Mouse (Mus musculus): ENCODE measurements at regions not wholly inside any gene's neighbourhood (a gene's known extent, or its start where the extent isn't known, plus 50 kb on each side); places are given as distances from the start of the nearest gene placed in this dataset.

- ATAC-seq (replicated peaks; ENCODE audit: poor library complexity): no peak
These were observed 191.0 kb upstream of the Map3k1 start for GRCm38 (mm10) chr13:111999647-112000292.

GRCm38 (mm10) chr13:112000293-112000665, 191.5 kb upstream of the Map3k1 start:
- ATAC-seq (replicated peaks; ENCODE audit: poor library complexity): no peak

GRCm38 (mm10) chr13:112000696-112001095, 191.9 kb upstream of the Map3k1 start:
- peak; percentile 39 for ATAC-seq (replicated peaks; ENCODE audit: poor library complexity)

DNA sequence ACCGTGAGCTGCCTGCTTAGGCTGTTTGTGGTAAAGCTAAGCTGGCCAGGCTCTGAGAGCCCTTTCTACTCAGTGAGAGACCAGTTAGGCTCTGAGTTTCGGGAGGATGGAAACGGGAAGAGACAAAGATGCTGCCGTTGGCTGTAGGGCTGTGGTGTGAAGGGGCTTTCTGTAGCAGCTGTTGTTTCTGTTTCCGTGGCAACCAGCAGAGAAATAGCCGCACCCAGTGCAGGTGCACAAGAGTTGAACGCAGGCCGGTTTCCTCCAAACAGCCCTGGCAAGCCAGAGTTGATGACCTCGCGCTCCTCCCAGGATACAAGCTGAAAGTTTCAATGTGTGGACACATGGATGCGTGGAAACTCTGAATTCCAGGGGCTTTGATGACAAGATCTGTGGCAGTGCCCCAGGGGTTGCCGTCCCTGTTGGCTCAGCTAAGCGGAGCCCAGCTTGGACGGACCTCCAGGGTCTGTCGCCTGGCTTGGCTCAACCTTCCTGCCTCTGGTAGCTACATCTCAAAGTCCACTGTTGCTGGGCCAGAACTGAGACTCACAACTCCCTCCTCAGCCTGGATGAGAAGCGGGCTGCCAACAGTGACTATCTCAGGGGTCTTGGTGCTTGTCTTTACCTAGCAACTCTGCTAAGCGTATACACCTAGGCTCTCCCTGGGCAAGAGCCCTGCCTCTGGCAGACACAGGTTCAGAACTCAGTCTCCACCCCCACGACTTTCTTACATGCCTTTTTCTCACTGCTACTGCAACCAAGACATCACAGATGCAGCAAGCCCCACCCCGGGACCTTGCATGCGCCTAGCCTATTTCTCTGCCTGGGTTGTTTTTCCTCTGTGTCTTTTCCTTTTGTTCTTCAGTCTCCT, 192.6 kb upstream of the Map3k1 start:
- peak; percentile 73 for ATAC-seq (replicated peaks; ENCODE audit: poor library complexity)

DNA sequence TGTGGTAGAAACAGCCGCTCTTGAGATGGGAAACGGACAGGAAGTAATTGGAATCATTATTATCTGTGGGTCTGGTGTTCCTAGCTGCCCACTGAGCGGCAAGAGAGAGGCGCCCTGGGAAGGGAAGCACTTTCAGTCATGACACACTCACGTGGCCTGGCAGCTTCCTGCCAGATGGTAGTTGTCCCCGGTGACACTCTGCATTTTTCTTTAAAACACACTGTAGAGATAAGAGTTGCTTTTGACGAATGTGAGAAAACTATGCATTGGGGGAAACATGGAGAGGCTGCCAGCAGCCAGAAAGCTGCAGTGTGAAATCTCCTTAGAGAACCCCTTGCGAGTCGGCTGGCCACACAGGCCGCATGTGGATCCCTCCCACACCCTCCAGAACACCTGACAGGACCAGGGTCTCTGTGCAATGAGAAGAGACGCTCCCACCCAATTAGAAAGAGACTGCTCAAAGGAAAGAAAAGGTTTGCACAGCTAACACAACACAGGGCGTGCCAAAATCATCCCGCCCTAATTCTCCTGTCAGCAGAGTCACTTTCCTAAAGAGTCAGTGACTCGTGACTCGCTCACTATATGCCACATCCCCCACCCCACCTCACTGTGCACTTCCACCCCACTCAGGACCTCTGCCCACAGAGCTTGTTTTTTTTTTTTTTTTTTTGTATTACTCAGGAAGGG, 194.0 kb upstream of the Map3k1 start:
- ATAC-seq (replicated peaks; ENCODE audit: poor library complexity): peak; percentile 40

DNA sequence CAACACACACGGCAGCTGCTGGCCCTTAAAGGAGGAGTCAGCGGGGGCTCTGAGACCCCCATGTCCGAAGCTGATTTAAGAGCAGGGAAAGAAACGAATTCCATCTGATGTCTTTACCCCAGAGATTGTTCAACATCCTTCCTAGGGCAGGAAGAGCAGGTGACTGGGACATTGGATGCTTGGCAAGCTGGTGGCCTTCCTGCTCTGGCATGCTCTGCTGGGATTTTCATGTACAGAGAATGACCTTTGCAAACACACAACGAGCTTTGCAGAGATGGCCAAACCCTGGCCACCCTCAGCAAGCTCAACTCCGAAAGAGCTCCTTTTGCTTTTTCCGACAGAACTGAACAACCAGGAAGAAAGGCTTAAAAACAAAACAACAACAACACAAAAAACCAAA, 194.7 kb upstream of the Map3k1 start:
- ATAC-seq (replicated peaks; ENCODE audit: poor library complexity): no peak

GRCm38 (mm10) chr13:112004126-112004525, 195.3 kb upstream of the Map3k1 start:
- ATAC-seq (replicated peaks; ENCODE audit: poor library complexity): 0 out of 2 replicates have a peak, but pooled peaks have one; percentile 5

DNA sequence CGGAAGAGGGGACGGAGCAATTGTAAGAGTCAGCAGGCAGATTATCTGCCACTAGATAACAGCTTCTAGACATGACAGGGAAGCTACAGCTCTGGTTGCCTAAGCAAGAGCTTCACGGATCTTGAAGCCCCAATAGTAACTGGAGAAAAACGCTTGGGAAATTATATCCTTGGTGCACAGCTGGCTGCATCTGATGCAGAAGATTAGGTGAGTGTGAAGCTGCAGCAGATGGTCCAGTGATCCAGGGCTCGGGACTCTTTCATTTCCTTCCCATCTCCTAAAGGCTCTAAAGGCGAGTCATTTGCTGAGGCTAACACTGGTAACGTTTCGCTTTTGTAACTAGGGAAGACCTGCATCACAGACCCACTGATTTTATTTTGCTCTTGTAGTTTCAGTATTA, 196.6 kb upstream of the Map3k1 start:
- ATAC-seq (replicated peaks; ENCODE audit: poor library complexity): no peak

DNA sequence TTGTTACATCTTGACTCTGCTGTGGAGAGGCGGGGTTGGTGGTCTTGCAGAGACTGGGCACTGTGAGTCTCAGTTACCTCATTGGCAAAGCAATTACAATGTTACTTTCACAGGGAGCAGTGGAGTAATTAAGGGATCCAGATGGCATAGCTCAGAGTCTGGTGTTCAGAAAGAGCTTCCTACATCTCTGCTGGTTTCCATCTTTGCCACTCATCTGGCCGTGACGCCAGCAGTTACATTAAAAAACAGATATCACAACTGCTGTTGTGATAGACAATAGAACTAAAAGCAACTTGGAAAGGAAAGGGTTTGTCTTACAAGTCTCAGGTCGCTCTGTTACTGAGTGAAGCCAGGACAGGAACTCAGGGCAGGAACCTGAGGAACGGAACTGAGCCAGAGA, 200.0 kb upstream of the Map3k1 start:
- no peak for ATAC-seq (replicated peaks; ENCODE audit: poor library complexity)

DNA sequence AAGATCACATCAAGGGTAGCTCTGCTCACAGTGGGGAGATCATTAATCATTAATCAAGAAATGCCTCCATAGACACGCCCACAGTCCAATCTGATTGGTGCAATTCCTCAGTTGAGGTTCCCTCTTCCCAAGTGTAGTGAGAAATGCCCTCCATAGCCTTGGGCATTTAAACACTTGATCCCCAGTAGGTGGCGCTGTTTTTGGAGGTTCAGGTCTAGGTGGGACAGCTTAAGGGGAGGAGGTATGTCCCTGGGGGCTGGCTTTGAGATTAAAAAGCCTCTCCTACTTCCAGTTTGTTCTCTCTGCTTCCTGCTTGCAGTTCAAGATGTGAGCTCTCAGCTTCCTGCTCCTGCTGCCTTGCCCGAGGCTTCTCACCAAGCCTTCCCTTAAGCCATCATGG, 200.5 kb upstream of the Map3k1 start:
- no peak for ATAC-seq (replicated peaks; ENCODE audit: poor library complexity)

DNA sequence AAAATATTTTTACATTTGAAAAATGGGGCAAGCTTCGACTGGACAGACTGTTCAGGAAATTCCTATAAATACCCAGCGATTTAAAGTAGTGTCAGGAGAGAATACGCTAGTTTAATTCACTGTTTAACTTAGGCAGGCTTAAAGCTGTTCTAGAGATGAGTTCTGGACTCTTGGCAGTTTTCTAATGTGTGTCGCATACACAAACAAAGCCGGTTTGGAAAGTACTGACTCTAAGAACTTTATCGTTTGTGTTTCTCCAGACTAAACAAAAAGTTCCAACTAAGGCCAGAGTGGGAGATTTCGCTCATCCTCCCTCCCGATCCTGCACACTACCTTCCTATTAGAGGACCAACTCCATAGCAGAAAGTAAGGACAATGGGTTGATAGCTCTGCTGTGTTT, 201.7 kb upstream of the Map3k1 start:
- no peak for ATAC-seq (replicated peaks; ENCODE audit: poor library complexity)

- ATAC-seq (replicated peaks; ENCODE audit: poor library complexity): peak; percentile 48
These were observed 203.8 kb upstream of the Map3k1 start for GRCm38 (mm10) chr13:112012640-112013039.

GRCm38 (mm10) chr13:112015083-112015482, 206.3 kb upstream of the Map3k1 start:
- ATAC-seq (replicated peaks; ENCODE audit: poor library complexity): no peak

- ATAC-seq (replicated peaks; ENCODE audit: poor library complexity): peak; percentile 44; the same call in 1 of the 2 replicates
These were observed 207.5 kb upstream of the Map3k1 start for GRCm38 (mm10) chr13:112016280-112016679.

DNA sequence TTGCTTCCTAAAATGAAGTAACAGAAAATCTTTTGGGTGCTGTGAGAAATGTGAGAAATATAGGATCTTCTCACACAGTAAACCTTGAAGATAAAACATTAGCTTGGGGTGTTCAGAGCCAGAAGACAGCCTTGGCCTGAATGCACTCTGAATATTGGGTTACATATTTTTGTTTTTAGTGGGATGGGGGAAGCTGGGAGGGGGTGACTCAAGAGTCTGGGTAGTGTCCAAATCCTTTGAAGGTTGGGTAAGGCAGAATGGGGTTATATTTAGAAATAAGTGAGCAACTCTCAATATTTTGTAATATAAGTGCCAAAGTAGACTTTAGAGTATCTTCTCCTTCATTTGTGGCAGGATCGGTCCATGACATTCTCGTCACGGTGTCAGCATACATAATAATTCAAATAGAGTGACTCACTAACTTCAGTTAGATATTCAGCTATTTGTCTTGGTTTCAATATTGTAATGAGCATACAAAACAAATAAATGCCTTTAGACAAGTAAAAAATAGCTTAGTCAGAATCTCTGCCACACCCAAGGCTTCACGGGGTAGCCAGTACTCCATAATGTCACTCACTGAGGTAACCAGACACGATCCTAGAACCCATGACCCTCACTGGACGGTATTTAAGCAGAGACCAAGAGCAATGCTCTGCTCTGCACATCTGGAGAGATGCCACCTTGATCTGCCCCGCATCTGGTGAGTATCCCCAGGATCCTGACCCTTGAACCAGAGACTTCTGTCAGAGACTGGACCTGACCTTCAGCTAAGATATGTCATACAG, 209.9 kb upstream of the Map3k1 start:
- ATAC-seq (replicated peaks; ENCODE audit: poor library complexity): peak; percentile 51

DNA sequence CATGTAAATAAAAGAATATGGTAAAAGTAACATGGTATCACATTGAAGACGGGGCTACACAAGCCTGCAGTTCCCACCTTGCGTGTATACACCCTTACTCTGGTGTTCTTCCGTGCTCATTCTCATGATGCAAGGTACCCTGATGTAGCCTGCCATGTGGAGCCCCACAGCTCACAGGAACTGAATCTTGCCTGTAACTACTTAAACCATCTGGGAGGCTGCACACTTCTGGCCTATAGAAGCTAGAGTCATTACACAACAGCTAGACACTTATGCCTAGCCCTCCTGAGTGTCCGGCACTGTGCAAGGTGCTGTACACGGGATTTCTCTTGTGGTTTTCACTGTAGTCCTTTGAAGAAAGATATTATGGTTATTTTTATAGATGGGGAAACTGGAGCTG, 210.8 kb upstream of the Map3k1 start:
- peak; percentile 73 for ATAC-seq (replicated peaks; ENCODE audit: poor library complexity)

- no peak for ATAC-seq (replicated peaks; ENCODE audit: poor library complexity)
These were observed 214.4 kb upstream of the Map3k1 start for GRCm38 (mm10) chr13:112023171-112023570.

DNA sequence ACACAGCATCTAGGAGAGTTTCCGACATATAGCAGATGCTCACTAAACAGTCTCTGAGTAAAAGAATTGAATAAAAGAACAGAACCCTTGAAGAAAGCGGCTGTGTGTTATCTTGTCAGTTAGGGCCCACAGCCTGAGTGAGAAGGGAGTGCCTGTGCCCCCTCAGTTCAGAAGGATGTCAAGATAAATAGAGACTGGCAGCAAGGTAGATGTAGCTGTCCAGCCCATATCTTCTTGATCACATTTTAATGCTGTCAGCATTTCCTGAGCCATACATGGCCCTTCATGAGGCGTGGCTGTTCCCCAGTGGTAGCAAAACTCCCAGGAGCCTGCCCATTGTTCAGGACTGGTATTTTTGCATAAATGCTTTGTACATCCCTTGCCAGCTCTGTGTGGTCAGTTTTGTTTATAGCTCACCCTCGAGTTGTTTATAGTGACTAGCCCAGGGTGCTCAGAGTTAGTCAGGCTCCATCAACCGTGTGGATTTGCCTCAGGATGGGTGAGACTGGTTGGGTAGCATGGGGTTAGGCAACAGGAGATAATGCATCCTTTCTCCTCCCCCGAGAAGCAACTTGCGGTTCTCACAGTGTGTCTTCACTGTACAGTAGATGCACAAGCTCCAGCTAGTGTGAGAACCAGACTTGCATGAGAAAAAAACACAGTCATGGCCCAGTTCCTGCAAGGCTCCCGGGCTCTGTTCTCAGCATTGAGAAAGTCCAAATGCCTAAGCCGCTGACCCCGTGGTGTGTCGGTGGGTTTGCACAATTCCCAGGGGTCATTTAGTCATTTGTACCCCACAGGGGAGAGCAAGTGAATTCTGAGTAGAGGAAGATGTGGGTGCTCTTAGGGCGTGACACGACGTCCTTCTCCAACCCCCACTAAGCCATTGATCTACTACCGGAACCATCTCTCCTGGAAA, 216.1 kb upstream of the Map3k1 start:
- ATAC-seq (replicated peaks; ENCODE audit: poor library complexity): peak; percentile 98

GRCm38 (mm10) chr13:112025586-112025950, 216.8 kb upstream of the Map3k1 start:
- ATAC-seq (replicated peaks; ENCODE audit: poor library complexity): no peak

DNA sequence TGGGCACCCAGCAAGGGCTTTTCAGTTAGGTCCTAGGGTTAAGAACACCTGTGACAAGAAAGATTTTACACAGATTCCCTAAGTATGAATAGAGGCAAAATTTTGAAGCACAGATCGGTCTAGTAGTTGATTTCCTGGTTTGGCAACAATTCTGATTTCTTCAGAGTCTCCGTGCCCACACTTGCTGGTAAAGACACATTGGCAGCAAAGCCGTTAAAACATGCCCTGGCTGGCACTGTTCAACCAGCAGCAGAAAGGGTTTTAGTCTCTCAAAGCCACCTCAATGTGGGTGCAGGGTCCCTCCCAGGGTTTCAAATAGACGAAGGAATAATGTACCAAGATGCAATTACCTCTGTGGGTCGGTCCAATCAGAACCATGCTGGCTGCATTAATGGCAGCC, 218.9 kb upstream of the Map3k1 start:
- no peak for ATAC-seq (replicated peaks; ENCODE audit: poor library complexity)
